Mouse (Mus musculus) kidney, embryonic 14.5 days (tissue): ENCODE measurements around the gene Mertk. TPM values are rescaled to one million over a fixed set of nuclear protein-coding genes. Genes with fewer than 3 reads are reported as not detected.
A peak's percentile ranks its signal among the peaks of the same experiment; 100 is the strongest.

ENCODE experiments used
- ATAC-seq: fragments of 200-750 bp; cut with Nextera tagmentation; 2 replicates; pipeline ENCODE4 v1.8.0; 2017; ENCODE audit warnings: moderate number of reproducible peaks, mild to moderate bottlenecking, moderate TSS enrichment, moderate library complexity; ENCODE audit not compliant: low FRiP score, low TSS enrichment
- H3K27ac ChIP-seq: fragments of 300-500 bp; sonication (generic); 2 replicates; pipeline ENCODE4 v1.5.1; 2014; ENCODE audit warnings: low read depth, mild to moderate bottlenecking, low read length, moderate library complexity, mixed read lengths
- H3K27me3 ChIP-seq: fragments of 300-500 bp; sonication (generic); 2 replicates; pipeline ENCODE4 v1.6.1; 2014; ENCODE audit warnings: mild to moderate bottlenecking, low read length; ENCODE audit not compliant: control insufficient read depth, insufficient read depth
- H3K36me3 ChIP-seq: fragments of 300-500 bp; sonication (generic); 2 replicates; pipeline ENCODE4 v1.6.1; 2014; ENCODE audit warnings: low read length, mixed read lengths; ENCODE audit not compliant: control insufficient read depth, insufficient read depth
- H3K4me1 ChIP-seq: fragments of 300-500 bp; sonication (generic); 2 replicates; pipeline ENCODE4 v1.6.1; 2014; ENCODE audit warnings: low read length, mixed read lengths; ENCODE audit not compliant: control insufficient read depth, insufficient read depth
- H3K4me2 ChIP-seq: fragments of 300-500 bp; sonication (generic); replicated peaks from 2 replicates; pipeline ENCODE4 v1.6.1; 2014; ENCODE audit warnings: low read depth, mild to moderate bottlenecking, low read length
- H3K4me3 ChIP-seq: fragments of 300-500 bp; sonication (generic); 2 replicates; pipeline ENCODE4 v1.5.1; 2014; ENCODE audit warnings: mild to moderate bottlenecking, low read length
- H3K9ac ChIP-seq: fragments of 300-500 bp; sonication (generic); 2 replicates; pipeline ENCODE4 v1.6.1; 2014; ENCODE audit warnings: low read depth, mild to moderate bottlenecking, low read length, moderate library complexity
- H3K9me3 ChIP-seq: fragments of 300-500 bp; sonication (generic); 2 replicates; pipeline ENCODE4 v1.6.1; 2016; ENCODE audit warnings: low read length; ENCODE audit not compliant: control insufficient read depth
- WGBS: fragments of 180-500 bp; shearing (Covaris S2); extraction: QIAGEN DNeasy Blood & Tissue Kit; methylation state at CpG from one replicate; pipeline ENCODE4 v1.1.7; 2014; 5-methylcytosine and 5-hydroxymethylcytosine counted together
- polyA plus RNA-seq: library from polyadenylated mRNA; unstranded; fragments of >200 nt; fragmentation: Nextera tagmentation; extraction: Ambion mirVana; gene quantifications from 2 replicates; pipeline ENCODE4 v1.2.1, GENCODE M21; 2014

Gene Mertk
- polyA plus RNA-seq, 1 experiment from 2014 or later: 10.3 TPM

- Histone ChIP-seq H3K36me3 (no peaks in the 10 kb centered on the region), H3K4me1 (peaks cover 10% of the 10 kb centered on the region; the same call in 1 of the 2 replicates), H3K27ac (no peak overlapping the region), H3K4me2 (peak overlapping the region; percentile 56), H3K4me3 (peak overlapping the region; percentile 57; the same call in 1 of the 2 replicates), H3K9me3 (no peaks in the 10 kb centered on the region), H3K9ac (peak overlapping the region; percentile 18; the same call in 1 of the 2 replicates), H3K27me3 (no peaks in the 10 kb centered on the region)
- no peak for ATAC-seq
- 34% methylated on average over 6 of the region's 6 CpGs for WGBS
These were observed 118.2 kb downstream of the Mertk start for GRCm38 (mm10) chr2:128816916-128817315.

- no peaks in the 10 kb centered on the region for H3K9me3 ChIP-seq
- peaks cover 10% of the 10 kb centered on the region; the same call in 1 of the 2 replicates for H3K4me1 ChIP-seq
- H3K27me3 ChIP-seq: no peaks in the 10 kb centered on the region
- H3K36me3 ChIP-seq: no peaks in the 10 kb centered on the region
- H3K27ac ChIP-seq: peak overlapping the region; percentile 80; the same call in 1 of the 2 replicates
- H3K4me2 ChIP-seq: peak overlapping the region; percentile 56
- ATAC-seq: no peak
- 0% methylated on average over 7 of the region's 7 CpGs for WGBS
- peak overlapping the region; percentile 57 for H3K4me3 ChIP-seq
- peak overlapping the region; percentile 32; the same call in 1 of the 2 replicates for H3K9ac ChIP-seq
These were observed 118.6 kb downstream of the Mertk start for GRCm38 (mm10) chr2:128817387-128817785.

- under 1% methylated on average over 52 of the region's 59 CpGs for WGBS
These were observed 119.3 kb downstream of the Mertk start, which contains the start of gene Tmem87b for GRCm38 (mm10) chr2:128817786-128818681. Tmem87b (plus strand) TSS chr2:128818118.

GRCm38 (mm10) chr2:128818956-128819643, 120.3 kb downstream of the Mertk start:
- no peak for ATAC-seq
- H3K9me3 ChIP-seq: no peaks in the 10 kb centered on the region
- peaks cover 10% of the 10 kb centered on the region; the same call in 1 of the 2 replicates for H3K4me1 ChIP-seq
- H3K27me3 ChIP-seq: no peaks in the 10 kb centered on the region
- WGBS: 10% methylated on average over 14 of the region's 14 CpGs
- peak overlapping the region; percentile 74 for H3K9ac ChIP-seq
- H3K4me2 ChIP-seq: peak overlapping the region; percentile 58
- H3K4me3 ChIP-seq: peak overlapping the region; percentile 57
- H3K36me3 ChIP-seq: peaks cover 4% of the 10 kb centered on the region
- peak overlapping the region; percentile 89; the same call in 1 of the 2 replicates for H3K27ac ChIP-seq

More at GRCm38 (mm10) chr2:128817786-128818681, 119.3 kb downstream of the Mertk start, which contains the start of gene Tmem87b:
- H3K36me3 ChIP-seq: no peaks in the 10 kb centered on the region
- peaks cover 10% of the 10 kb centered on the region; the same call in 1 of the 2 replicates for H3K4me1 ChIP-seq
- no peaks in the 10 kb centered on the region for H3K9me3 ChIP-seq
- peak within 1 kb of the TSS; percentile 57 for H3K4me3 ChIP-seq
- H3K9ac ChIP-seq: peak within 1 kb of the TSS; percentile 74
- peak within 1 kb of the TSS; percentile 89 for H3K27ac ChIP-seq
- peak; percentile 95 for ATAC-seq
- H3K4me2 ChIP-seq: peak within 1 kb of the TSS; percentile 58
- no peaks in the 10 kb centered on the region for H3K27me3 ChIP-seq

GRCm38 (mm10) chr2:128820631-128821030, 121.9 kb downstream of the Mertk start:
- Histone ChIP-seq H3K4me1 (peaks cover 10% of the 10 kb centered on the region; the same call in 1 of the 2 replicates), H3K27me3 (no peaks in the 10 kb centered on the region), H3K4me3 (no peak overlapping the region), H3K27ac (no peak overlapping the region), H3K4me2 (no peak overlapping the region), H3K9ac (no peak overlapping the region), H3K9me3 (no peaks in the 10 kb centered on the region), H3K36me3 (peaks cover 13% of the 10 kb centered on the region)
- 66% methylated on average over 2 of the region's 2 CpGs for WGBS
- no peak for ATAC-seq

GRCm38 (mm10) chr2:128823893-128824292, 125.1 kb downstream of the Mertk start:
- Histone ChIP-seq H3K27me3 (no peaks in the 10 kb centered on the region), H3K36me3 (peaks cover 22% of the 10 kb centered on the region), H3K9ac (no peak overlapping the region), H3K4me2 (no peak overlapping the region), H3K4me3 (no peak overlapping the region), H3K4me1 (peaks cover 9% of the 10 kb centered on the region; the same call in 1 of the 2 replicates), H3K27ac (no peak overlapping the region), H3K9me3 (no peaks in the 10 kb centered on the region)
- no peak for ATAC-seq
- 82% methylated on average over 5 of the region's 5 CpGs for WGBS

- H3K27me3 ChIP-seq: no peaks in the 10 kb centered on the region
- peaks cover 45% of the 10 kb centered on the region for H3K36me3 ChIP-seq
- no peak for ATAC-seq
- no peak overlapping the region for H3K27ac ChIP-seq
- H3K4me3 ChIP-seq: no peak overlapping the region
- no peaks in the 10 kb centered on the region for H3K9me3 ChIP-seq
- H3K4me1 ChIP-seq: no peaks in the 10 kb centered on the region
- no peak overlapping the region for H3K4me2 ChIP-seq
- WGBS: 93% methylated on average over 1 of the region's 1 CpGs
- H3K9ac ChIP-seq: no peak overlapping the region
These were observed 129.0 kb downstream of the Mertk start for GRCm38 (mm10) chr2:128827787-128828186.

GRCm38 (mm10) chr2:128832611-128833010, 133.9 kb downstream of the Mertk start:
- H3K4me3 ChIP-seq: no peak overlapping the region
- H3K4me1 ChIP-seq: no peaks in the 10 kb centered on the region
- H3K9ac ChIP-seq: no peak overlapping the region
- H3K36me3 ChIP-seq: peaks cover 69% of the 10 kb centered on the region
- H3K27ac ChIP-seq: no peak overlapping the region
- no peaks in the 10 kb centered on the region for H3K9me3 ChIP-seq
- no peaks in the 10 kb centered on the region for H3K27me3 ChIP-seq
- 89% methylated on average over 3 of the region's 3 CpGs for WGBS
- no peak overlapping the region for H3K4me2 ChIP-seq
- ATAC-seq: no peak
